9 mouse cellular contexts compared by ENCODE assay signal in the genomic region with DNA sequence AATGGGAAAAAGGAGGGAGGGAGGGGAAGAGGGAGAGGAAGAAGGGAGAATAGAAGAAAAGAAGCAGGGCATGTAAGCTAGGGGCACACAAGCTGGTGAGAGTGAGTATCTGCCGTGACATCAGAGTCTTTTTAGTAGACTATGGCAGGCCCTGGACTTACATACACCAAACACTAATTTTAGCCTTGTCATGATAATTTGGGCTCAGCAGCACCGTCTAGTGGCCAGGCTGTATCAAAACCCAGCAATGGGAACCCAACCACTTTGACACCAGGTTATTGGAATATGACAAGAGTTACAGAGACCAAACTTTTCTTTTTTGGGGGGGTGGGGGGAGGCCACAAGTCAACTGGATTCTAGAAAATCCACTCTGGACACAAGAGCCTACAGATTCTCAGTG. TPM values are rescaled to one million over a fixed set of nuclear protein-coding genes. Genes with fewer than 3 reads are reported as not detected.
DNase-seq lines count a peak whose midpoint lies in the region; ATAC-seq and TF ChIP-seq lines count a peak whose summit lies in the region.
"Had no signal": no experiment of that assay in that cellular context is flagged by ENCODE, and none has a peak within 500 bp of the region (broad histone marks: within the 10 kb centered on the region; RNA-seq: fewer than 3 reads in every experiment).

No protein-coding gene starts in this region.

- H3K36me3 ChIP-seq in forebrain, postnatal 0 days (ENCODE audit: insufficient read depth) = peaks cover 4% of the 10 kb centered on the region; the same call in 1 of the 2 replicates
- no peaks in the 10 kb centered on the region for H3K36me3 ChIP-seq in forebrain, embryonic 13.5 days (ENCODE audit: poor library complexity, severe bottlenecking)
- H3K36me3 ChIP-seq in midbrain, postnatal 0 days (ENCODE audit: insufficient read depth, low read length) = no peaks in the 10 kb centered on the region
- no peaks in the 10 kb centered on the region for H3K36me3 ChIP-seq in midbrain, embryonic 10.5 days
- no peaks in the 10 kb centered on the region for H3K36me3 ChIP-seq in intestine, embryonic 15.5 days

- H3K9ac ChIP-seq in forebrain, postnatal 0 days = no peak overlapping the region
- no peak overlapping the region for H3K9ac ChIP-seq in forebrain, embryonic 13.5 days
- H3K9ac ChIP-seq in midbrain, postnatal 0 days (replicated peaks; ENCODE audit: low read length, poor library complexity, severe bottlenecking) = no peak overlapping the region
- no peak overlapping the region for H3K9ac ChIP-seq in intestine, embryonic 15.5 days

- no peaks in the 10 kb centered on the region for H3K9me3 ChIP-seq in forebrain, postnatal 0 days (ENCODE audit: low read length)
- H3K9me3 ChIP-seq in forebrain, embryonic 13.5 days (replicated peaks) = no peaks in the 10 kb centered on the region
- H3K9me3 ChIP-seq in midbrain, postnatal 0 days (ENCODE audit: low read length) = no peaks in the 10 kb centered on the region
- no peaks in the 10 kb centered on the region for H3K9me3 ChIP-seq in midbrain, embryonic 10.5 days (replicated peaks)
- no peaks in the 10 kb centered on the region for H3K9me3 ChIP-seq in intestine, embryonic 15.5 days

- H3K27me3 ChIP-seq in forebrain, postnatal 0 days (ENCODE audit: insufficient read depth, low read length) = no peaks in the 10 kb centered on the region
- no peaks in the 10 kb centered on the region for H3K27me3 ChIP-seq in forebrain, embryonic 13.5 days
- no peaks in the 10 kb centered on the region for H3K27me3 ChIP-seq in midbrain, postnatal 0 days (ENCODE audit: insufficient read depth, low read length)
- no peaks in the 10 kb centered on the region for H3K27me3 ChIP-seq in midbrain, embryonic 10.5 days (ENCODE audit: low read depth, poor library complexity, severe bottlenecking)
- no peaks in the 10 kb centered on the region for H3K27me3 ChIP-seq in intestine, embryonic 15.5 days (replicated peaks)

- no peak for DNase-seq in forebrain, postnatal 0 days
- peak; percentile 20 for DNase-seq in midbrain, postnatal 0 days (ENCODE audit: low spot score)
- no peak for DNase-seq in midbrain, embryonic 10.5 days (ENCODE audit: low spot score)
- DNase-seq in adrenal gland, postnatal 36 days = peak; percentile 39 to 62
- DNase-seq in kidney, postnatal 10 days = peak; percentile 49
- peak; percentile 17 for DNase-seq in thymus, postnatal 14 days

- no peak overlapping the region for H3K27ac ChIP-seq in forebrain, postnatal 0 days (ENCODE audit: low read depth, low read length)
- no peak overlapping the region for H3K27ac ChIP-seq in forebrain, embryonic 13.5 days
- no peak overlapping the region for H3K27ac ChIP-seq in midbrain, postnatal 0 days (ENCODE audit: low read depth, low read length)
- no peak overlapping the region for H3K27ac ChIP-seq in midbrain, embryonic 10.5 days (replicated peaks)
- no peak overlapping the region for H3K27ac ChIP-seq in intestine, embryonic 15.5 days

- ATAC-seq in forebrain, postnatal 0 days = no peak
- ATAC-seq in forebrain, embryonic 13.5 days = no peak
- ATAC-seq in midbrain, postnatal 0 days (ENCODE audit: low FRiP score) = no peak
- ATAC-seq in intestine, embryonic 15.5 days = no peak

- H3K4me3 ChIP-seq in forebrain, postnatal 0 days (ENCODE audit: low read depth, low read length) = no peak overlapping the region
- no peak overlapping the region for H3K4me3 ChIP-seq in forebrain, embryonic 13.5 days
- H3K4me3 ChIP-seq in midbrain, postnatal 0 days (ENCODE audit: low read depth, low read length) = no peak overlapping the region
- H3K4me3 ChIP-seq in midbrain, embryonic 10.5 days = no peak overlapping the region
- no peak overlapping the region for H3K4me3 ChIP-seq in intestine, embryonic 15.5 days (replicated peaks)

- peak; percentile 54 for TF ChIP-seq CTCF in forebrain, postnatal 0 days (IDR thresholded peaks at IDR 0.05; ENCODE audit: low read depth)
- peak; percentile 61 for TF ChIP-seq CTCF in midbrain, postnatal 0 days (IDR thresholded peaks at IDR 0.05)

- WGBS in forebrain, postnatal 0 days = 40% methylated on average over 2 of the region's 2 CpGs
- WGBS in forebrain, embryonic 13.5 days = 36% methylated on average over 2 of the region's 2 CpGs
- 43% methylated on average over 2 of the region's 2 CpGs for WGBS in midbrain, postnatal 0 days
- 37% methylated on average over 2 of the region's 2 CpGs for WGBS in midbrain, embryonic 10.5 days
- 48% methylated on average over 2 of the region's 2 CpGs for WGBS in intestine, embryonic 15.5 days

- H3K4me1 ChIP-seq in forebrain, postnatal 0 days (ENCODE audit: insufficient read depth) = no peaks in the 10 kb centered on the region
- H3K4me1 ChIP-seq in forebrain, embryonic 13.5 days = no peaks in the 10 kb centered on the region
- no peaks in the 10 kb centered on the region for H3K4me1 ChIP-seq in midbrain, postnatal 0 days (ENCODE audit: insufficient read depth, low read length)
- H3K4me1 ChIP-seq in midbrain, embryonic 10.5 days = no peaks in the 10 kb centered on the region
- H3K4me1 ChIP-seq in intestine, embryonic 15.5 days (replicated peaks) = no peaks in the 10 kb centered on the region

- no peak overlapping the region for H3K4me2 ChIP-seq in forebrain, postnatal 0 days (ENCODE audit: low read depth)
- no peak overlapping the region for H3K4me2 ChIP-seq in forebrain, embryonic 13.5 days
- H3K4me2 ChIP-seq in midbrain, postnatal 0 days (ENCODE audit: low read depth, low read length, poor library complexity, severe bottlenecking) = no peak overlapping the region
- H3K4me2 ChIP-seq in intestine, embryonic 15.5 days (replicated peaks) = no peak overlapping the region

RNA-seq across cellular contexts. Expression of a gene that starts 57.0 kb away (rescaled TPM):
- total RNA-seq in forebrain, postnatal 0 days (2014; rRNA removed) = 2.0 and 4.1 TPM in 2 replicates
- 0.13 TPM in 1 of 2 replicates, not detected in the other for polyA plus RNA-seq in forebrain, postnatal 0 days (2015; fragmentation: Nextera tagmentation; extraction: Ambion mirVana)
- polyA plus RNA-seq in forebrain, embryonic 13.5 days (2015; fragmentation: Nextera tagmentation; extraction: Ambion mirVana) = not detected in 2 replicates
- not detected in 2 replicates for total RNA-seq in midbrain, postnatal 0 days (2014; rRNA removed)
- 0.23 TPM in 1 of 2 replicates, not detected in the other for polyA plus RNA-seq in midbrain, postnatal 0 days (2015; fragmentation: Nextera tagmentation; extraction: Ambion mirVana)
- not detected in 2 replicates for polyA plus RNA-seq in midbrain, embryonic 10.5 days (2016; fragmentation: Nextera tagmentation; extraction: Ambion mirVana)
- not detected for total RNA-seq in adrenal gland, postnatal 36 days (2021)
- polyA plus RNA-seq in intestine, embryonic 15.5 days (2015; fragmentation: Nextera tagmentation; extraction: Ambion mirVana) = 0.16 TPM in 1 of 2 replicates, not detected in the other
- polyA plus RNA-seq: intestine, embryonic 14.5 days had no signal

Comparison
In these comparisons a context has a peak if more than half of its experiments do, and no peak if none do; other contexts are left out.
1. DNase-seq: peak in midbrain, postnatal 0 days (single experiment), adrenal gland, postnatal 36 days (2 of 2), kidney, postnatal 10 days (single experiment) and thymus, postnatal 14 days (single experiment); none in forebrain, postnatal 0 days (single experiment) and midbrain, embryonic 10.5 days (single experiment).